Mouse (Mus musculus): ENCODE results near the gene Shq1. TPM values are rescaled to one million over a fixed set of nuclear protein-coding genes. Genes with fewer than 3 reads are reported as not detected.

The Shq1 gene
- 5.3 and 5.8 TPM in 2 replicates for polyA plus RNA-seq (2012; rRNA removed)

- no peak for TF ChIP-seq CTCF (IDR thresholded peaks at IDR 0.05; ENCODE audit: control insufficient read depth, insufficient read depth, insufficient replicate concordance, low read depth, low read length)
- TF ChIP-seq POLR2A (IDR thresholded peaks at IDR 0.05; ENCODE audit: control insufficient read depth, low read depth, low read length), result peak; percentile 72
- Histone ChIP-seq H3K27me3 (ENCODE audit: control insufficient read depth, insufficient read depth, low read length) (no peaks in the 10 kb centered on the region), H3K27ac (ENCODE audit: control insufficient read depth, insufficient read depth, low read depth, low read length) (peak within 1 kb of the TSS; percentile 55), H3K36me3 (ENCODE audit: control insufficient read depth, insufficient read depth, low read length) (no peaks in the 10 kb centered on the region), H3K4me1 (ENCODE audit: control insufficient read depth, insufficient read depth, low read length) (no peaks in the 10 kb centered on the region), H3K4me3 (ENCODE audit: control insufficient read depth, low read depth, low read length) (peak within 1 kb of the TSS; percentile 94)
Observed at GRCm38 (mm10) chr6:100670880-100671344, at the start of gene Shq1. Gene Shq1, minus strand, starts transcription at chr6:100671157.

GRCm38 (mm10) chr6:100720098-100720501, 49.1 kb upstream of the Shq1 start:
- H3K27me3 ChIP-seq (ENCODE audit: control insufficient read depth, insufficient read depth, low read length), result no peaks in the 10 kb centered on the region
- no peak overlapping the region for H3K4me3 ChIP-seq (ENCODE audit: control insufficient read depth, low read depth, low read length)
- H3K27ac ChIP-seq (ENCODE audit: control insufficient read depth, insufficient read depth, low read depth, low read length), result no peak overlapping the region
- TF ChIP-seq POLR2A (IDR thresholded peaks at IDR 0.05; ENCODE audit: control insufficient read depth, low read depth, low read length) (no peak), CTCF (IDR thresholded peaks at IDR 0.05; ENCODE audit: control insufficient read depth, insufficient read depth, insufficient replicate concordance, low read depth, low read length) (no peak)
- H3K4me1 ChIP-seq (ENCODE audit: control insufficient read depth, insufficient read depth, low read length), result no peaks in the 10 kb centered on the region
- no peaks in the 10 kb centered on the region for H3K36me3 ChIP-seq (ENCODE audit: control insufficient read depth, insufficient read depth, low read length)

DNA sequence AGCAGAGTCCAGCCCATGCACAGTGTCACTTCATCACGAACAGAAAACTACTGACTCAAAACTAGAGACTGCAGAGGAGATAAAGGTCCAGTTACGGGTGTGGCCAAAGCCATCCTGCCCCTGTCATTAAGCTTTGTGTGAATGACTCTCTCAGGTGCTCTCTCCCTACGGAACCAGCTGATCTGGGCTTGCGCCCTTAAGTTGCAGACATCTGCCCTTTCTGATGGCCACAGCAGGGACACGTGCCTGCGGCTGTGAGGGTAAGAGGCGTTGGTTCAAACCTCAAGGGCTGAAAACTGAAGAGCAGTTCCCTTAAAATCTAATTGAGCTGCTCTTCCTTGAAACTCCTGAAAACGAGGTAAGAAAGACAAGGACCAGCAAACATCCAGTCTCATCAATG, 45.9 kb upstream of the Shq1 start:
- H3K4me3 ChIP-seq (ENCODE audit: control insufficient read depth, low read depth, low read length), result no peak overlapping the region
- no peak overlapping the region for H3K27ac ChIP-seq (ENCODE audit: control insufficient read depth, insufficient read depth, low read depth, low read length)
- no peaks in the 10 kb centered on the region for H3K36me3 ChIP-seq (ENCODE audit: control insufficient read depth, insufficient read depth, low read length)
- no peak for TF ChIP-seq CTCF (IDR thresholded peaks at IDR 0.05; ENCODE audit: control insufficient read depth, insufficient read depth, insufficient replicate concordance, low read depth, low read length)
- TF ChIP-seq POLR2A (IDR thresholded peaks at IDR 0.05; ENCODE audit: control insufficient read depth, low read depth, low read length), result no peak
- H3K27me3 ChIP-seq (ENCODE audit: control insufficient read depth, insufficient read depth, low read length), result no peaks in the 10 kb centered on the region
- no peaks in the 10 kb centered on the region for H3K4me1 ChIP-seq (ENCODE audit: control insufficient read depth, insufficient read depth, low read length)

GRCm38 (mm10) chr6:100716152-100716551, 45.2 kb upstream of the Shq1 start:
- no peaks in the 10 kb centered on the region for H3K36me3 ChIP-seq (ENCODE audit: control insufficient read depth, insufficient read depth, low read length)
- no peak overlapping the region for H3K4me3 ChIP-seq (ENCODE audit: control insufficient read depth, low read depth, low read length)
- H3K27me3 ChIP-seq (ENCODE audit: control insufficient read depth, insufficient read depth, low read length), result no peaks in the 10 kb centered on the region
- H3K27ac ChIP-seq (ENCODE audit: control insufficient read depth, insufficient read depth, low read depth, low read length), result no peak overlapping the region
- no peaks in the 10 kb centered on the region for H3K4me1 ChIP-seq (ENCODE audit: control insufficient read depth, insufficient read depth, low read length)
- no peak for TF ChIP-seq POLR2A (IDR thresholded peaks at IDR 0.05; ENCODE audit: control insufficient read depth, low read depth, low read length)
- no peak for TF ChIP-seq CTCF (IDR thresholded peaks at IDR 0.05; ENCODE audit: control insufficient read depth, insufficient read depth, insufficient replicate concordance, low read depth, low read length)

GRCm38 (mm10) chr6:100715296-100715828, 44.4 kb upstream of the Shq1 start:
- no peaks in the 10 kb centered on the region for H3K4me1 ChIP-seq (ENCODE audit: control insufficient read depth, insufficient read depth, low read length)
- H3K27me3 ChIP-seq (ENCODE audit: control insufficient read depth, insufficient read depth, low read length), result no peaks in the 10 kb centered on the region
- TF ChIP-seq CTCF (IDR thresholded peaks at IDR 0.05; ENCODE audit: control insufficient read depth, insufficient read depth, insufficient replicate concordance, low read depth, low read length) (no peak), POLR2A (IDR thresholded peaks at IDR 0.05; ENCODE audit: control insufficient read depth, low read depth, low read length) (no peak)
- H3K36me3 ChIP-seq (ENCODE audit: control insufficient read depth, insufficient read depth, low read length), result no peaks in the 10 kb centered on the region
- H3K27ac ChIP-seq (ENCODE audit: control insufficient read depth, insufficient read depth, low read depth, low read length), result no peak overlapping the region
- no peak overlapping the region for H3K4me3 ChIP-seq (ENCODE audit: control insufficient read depth, low read depth, low read length)

- no peaks in the 10 kb centered on the region for H3K27me3 ChIP-seq (ENCODE audit: control insufficient read depth, insufficient read depth, low read length)
- no peak overlapping the region for H3K27ac ChIP-seq (ENCODE audit: control insufficient read depth, insufficient read depth, low read depth, low read length)
- no peaks in the 10 kb centered on the region for H3K36me3 ChIP-seq (ENCODE audit: control insufficient read depth, insufficient read depth, low read length)
- no peaks in the 10 kb centered on the region for H3K4me1 ChIP-seq (ENCODE audit: control insufficient read depth, insufficient read depth, low read length)
- no peak for TF ChIP-seq CTCF (IDR thresholded peaks at IDR 0.05; ENCODE audit: control insufficient read depth, insufficient read depth, insufficient replicate concordance, low read depth, low read length)
- no peak for TF ChIP-seq POLR2A (IDR thresholded peaks at IDR 0.05; ENCODE audit: control insufficient read depth, low read depth, low read length)
- no peak overlapping the region for H3K4me3 ChIP-seq (ENCODE audit: control insufficient read depth, low read depth, low read length)
Observed at GRCm38 (mm10) chr6:100710866-100711265, 39.9 kb upstream of the Shq1 start.

DNA sequence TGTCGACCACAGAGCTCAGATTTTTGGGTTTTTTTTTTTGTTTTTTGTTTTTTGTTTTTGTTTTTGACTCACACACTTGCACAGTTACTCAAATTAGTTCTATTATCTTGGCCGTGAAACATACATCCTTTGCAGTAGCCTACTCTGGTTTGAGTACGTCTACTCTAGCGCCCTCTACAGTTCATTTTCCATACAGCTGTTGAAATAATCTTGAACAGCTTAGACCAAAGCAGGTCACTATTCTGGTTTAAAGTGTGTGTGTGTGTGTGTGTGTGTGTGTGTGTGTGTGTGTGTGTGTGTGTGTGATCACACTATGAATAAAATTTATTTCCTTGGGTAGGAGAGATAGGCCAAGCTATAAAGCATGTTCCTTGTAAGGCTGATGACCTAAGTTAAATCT, 39.2 kb upstream of the Shq1 start:
- Histone ChIP-seq H3K27ac (ENCODE audit: control insufficient read depth, insufficient read depth, low read depth, low read length) (no peak overlapping the region), H3K4me3 (ENCODE audit: control insufficient read depth, low read depth, low read length) (no peak overlapping the region), H3K4me1 (ENCODE audit: control insufficient read depth, insufficient read depth, low read length) (peaks cover 4% of the 10 kb centered on the region; the same call in 1 of the 2 replicates), H3K27me3 (ENCODE audit: control insufficient read depth, insufficient read depth, low read length) (no peaks in the 10 kb centered on the region), H3K36me3 (ENCODE audit: control insufficient read depth, insufficient read depth, low read length) (no peaks in the 10 kb centered on the region)
- TF ChIP-seq POLR2A (IDR thresholded peaks at IDR 0.05; ENCODE audit: control insufficient read depth, low read depth, low read length) (no peak), CTCF (IDR thresholded peaks at IDR 0.05; ENCODE audit: control insufficient read depth, insufficient read depth, insufficient replicate concordance, low read depth, low read length) (no peak)

All from testis, adult 2 months (tissue).